Mouse (Mus musculus): ENCODE results near the gene Dync1h1. TPM values are rescaled to one million over a fixed set of nuclear protein-coding genes. Genes with fewer than 3 reads are reported as not detected.

The Dync1h1 gene
- total and polyA plus RNA-seq, 3 experiments, result 24.9 to 114 (median 80.1) TPM

- Histone ChIP-seq H3K36me3 (replicated peaks in 1 of 2; ENCODE audit: control insufficient read depth in 1 of 2, insufficient read depth in 1 of 2, low read length in 1 of 2) (no peaks in the 10 kb centered on the region), H3K27me3 (replicated peaks) (no peaks in the 10 kb centered on the region), H3K79me2 (replicated peaks; ENCODE audit: control insufficient read depth, extremely low read depth, insufficient read depth, poor library complexity, severe bottlenecking) (no peaks in the 10 kb centered on the region), H3K4me3 (replicated peaks in 1 of 3; ENCODE audit: low read depth in 2 of 3, low read length in 2 of 3, poor library complexity in 1 of 3) (no peak overlapping the region), H3K4me2 (ENCODE audit: insufficient read depth, low read depth, poor library complexity, severe bottlenecking) (no peak overlapping the region), H3K9me3 (replicated peaks; ENCODE audit: low read length) (peaks cover 7% of the 10 kb centered on the region), H3K4me1 (ENCODE audit: control insufficient read depth in 1 of 2, insufficient read depth in 2 of 2) (peaks cover 2 to 11% of the 10 kb centered on the region in 2 experiments; a peak in 3 of 4 replicates), H3K9ac (ENCODE audit: insufficient read depth, low read depth) (no peak overlapping the region), H3K27ac (ENCODE audit: insufficient read depth, low read depth) (no peak overlapping the region)
- dilution Hi-C loops (cut with MboI; ENCODE audit: extremely low pct_ligation_motif_present, extremely low pct_unique_long_range_greater_than_20kb, low sequenced_read_pairs), result no loop called here
- no peak for DNase-seq (ENCODE audit: extremely low read depth)
- TF ChIP-seq EP300 (IDR thresholded peaks at IDR 0.05; ENCODE audit: low read length) (no peak), POLR2A (IDR thresholded peaks at IDR 0.05; ENCODE audit: low read depth, low read length) (no peak), MAFK (IDR thresholded peaks at IDR 0.05; ENCODE audit: insufficient replicate concordance, low read length) (no peak), MAX (IDR thresholded peaks at IDR 0.05; ENCODE audit: low read length) (no peak), JUN (IDR thresholded peaks at IDR 0.05; ENCODE audit: insufficient read depth, low read depth, low read length) (no peak), ZMIZ1 (IDR thresholded peaks at IDR 0.05; ENCODE audit: low read depth, low read length) (no peak), NRF1 (IDR thresholded peaks at IDR 0.05; ENCODE audit: low read depth, low read length) (no peak), TCF12 (IDR thresholded peaks at IDR 0.05; ENCODE audit: low read depth, low read length) (no peak), KAT2A (IDR thresholded peaks at IDR 0.05; ENCODE audit: insufficient replicate concordance, low read length) (no peak), CHD2 (IDR thresholded peaks at IDR 0.05; ENCODE audit: low read length) (no peak), ZKSCAN1 (IDR thresholded peaks at IDR 0.05; ENCODE audit: borderline replicate concordance, low read depth, low read length) (no peak), NELFE (IDR thresholded peaks at IDR 0.05; ENCODE audit: low read depth, low read length) (no peak), ZNF384 (IDR thresholded peaks at IDR 0.05; ENCODE audit: low read depth, low read length) (no peak), BHLHE40 (IDR thresholded peaks at IDR 0.05; ENCODE audit: low read depth, low read length) (no peak), MXI1 (IDR thresholded peaks at IDR 0.05; ENCODE audit: low read depth, low read length) (no peak)
- in situ Hi-C loops (cut with MboI; ENCODE audit: low pct_ligation_motif_present, low pct_unique_long_range_greater_than_20kb, low sequenced_read_pairs), result no loop called here
These were observed 110.0 kb downstream of the Dync1h1 start for GRCm38 (mm10) chr12:110711270-110711669.

- Histone ChIP-seq H3K4me2 (ENCODE audit: insufficient read depth, low read depth, poor library complexity, severe bottlenecking) (no peak overlapping the region), H3K36me3 (replicated peaks in 1 of 2; ENCODE audit: control insufficient read depth in 1 of 2, insufficient read depth in 1 of 2, low read length in 1 of 2) (no peaks in the 10 kb centered on the region), H3K4me3 (replicated peaks in 1 of 3; ENCODE audit: low read depth in 2 of 3, low read length in 2 of 3, poor library complexity in 1 of 3) (no peak overlapping the region), H3K9ac (ENCODE audit: insufficient read depth, low read depth) (no peak overlapping the region), H3K9me3 (replicated peaks; ENCODE audit: low read length) (peaks cover 7% of the 10 kb centered on the region), H3K4me1 (ENCODE audit: control insufficient read depth in 1 of 2, insufficient read depth in 2 of 2) (0 out of 4 replicates have a peak, but pooled peaks cover 0 to 3% of the 10 kb centered on the region in 2 experiments), H3K27me3 (replicated peaks) (peaks cover 6% of the 10 kb centered on the region), H3K27ac (ENCODE audit: insufficient read depth, low read depth) (no peak overlapping the region), H3K79me2 (replicated peaks; ENCODE audit: control insufficient read depth, extremely low read depth, insufficient read depth, poor library complexity, severe bottlenecking) (no peaks in the 10 kb centered on the region)
- no peak for TF ChIP-seq JUN (IDR thresholded peaks at IDR 0.05; ENCODE audit: insufficient read depth, low read depth, low read length)
- peak; percentile 38 for TF ChIP-seq SMC3 (IDR thresholded peaks at IDR 0.05; ENCODE audit: low read depth, low read length)
- no peak for TF ChIP-seq SIN3A (IDR thresholded peaks at IDR 0.05; ENCODE audit: low read length)
- TF ChIP-seq ZKSCAN1 (IDR thresholded peaks at IDR 0.05; ENCODE audit: borderline replicate concordance, low read depth, low read length), result no peak
- TF ChIP-seq CTCF (conservative IDR thresholded peaks at IDR 0.05 in 1 of 2, IDR thresholded peaks at IDR 0.05 in 1 of 2; ENCODE audit: low read depth in 2 of 2, low read length in 2 of 2), result peak; percentile 23 to 49; a peak in 3 of 4 replicates
- no peak for TF ChIP-seq E2F4 (IDR thresholded peaks at IDR 0.05; ENCODE audit: insufficient replicate concordance, low read depth, low read length)
- TF ChIP-seq MXI1 (IDR thresholded peaks at IDR 0.05; ENCODE audit: low read depth, low read length), result no peak
- no peak for TF ChIP-seq KAT2A (IDR thresholded peaks at IDR 0.05; ENCODE audit: insufficient replicate concordance, low read length)
- peak; percentile 29 for TF ChIP-seq RAD21 (IDR thresholded peaks at IDR 0.05; ENCODE audit: low read depth, low read length)
- TF ChIP-seq USF2 (conservative IDR thresholded peaks at IDR 0.05; ENCODE audit: low read depth, low read length), result no peak
- dilution Hi-C loops (cut with MboI; ENCODE audit: extremely low pct_ligation_motif_present, extremely low pct_unique_long_range_greater_than_20kb, low sequenced_read_pairs), result no loop called here
- in situ Hi-C loops (cut with MboI; ENCODE audit: low pct_ligation_motif_present, low pct_unique_long_range_greater_than_20kb, low sequenced_read_pairs), result no loop called here
- no peak for DNase-seq (ENCODE audit: extremely low read depth)
These were observed 112.5 kb downstream of the Dync1h1 start for GRCm38 (mm10) chr12:110713784-110714183.

Data from CH12.LX (cell line).